Comparison of ENCODE assay signal across 20 mouse cellular contexts in genomic region chr9:56755119-56755518, GRCm38 (mm10).
"Had no signal": no experiment of that assay in that cellular context is flagged by ENCODE, and none has a peak within 500 bp of the region (broad histone marks: within the 10 kb centered on the region; RNA-seq: fewer than 3 reads in every experiment).

No protein-coding gene starts in this region.

- H3K9me3 ChIP-seq: lung, embryonic 15.5 days; midbrain, embryonic 13.5 days; neural tube, embryonic 13.5 days; neural tube, embryonic 15.5 days had no signal

- H3K4me2 ChIP-seq: lung, embryonic 15.5 days; midbrain, embryonic 11.5 days; midbrain, embryonic 13.5 days; neural tube, embryonic 13.5 days; neural tube, embryonic 15.5 days had no signal

- DNase-seq: liver, postnatal 0 days; lung, adult 2 months; lung, postnatal 14 days; lung, postnatal 36 days; retina, postnatal 1 day; right cerebral cortex, adult 18-20 months; right cerebral cortex, postnatal 25 days; right cerebral cortex, postnatal 4 days; spleen, adult 18-20 months; thymus, adult 18-20 months; thymus, postnatal 14 days; thymus, postnatal 36 days had no signal

- H3K27ac ChIP-seq: lung, embryonic 15.5 days; neural tube, embryonic 13.5 days; neural tube, embryonic 15.5 days had no signal

- H3K27me3 ChIP-seq: lung, embryonic 15.5 days; neural tube, embryonic 13.5 days; neural tube, embryonic 15.5 days had no signal

- H3K4me3 ChIP-seq: lung, embryonic 15.5 days; midbrain, embryonic 13.5 days; myocyte; neural tube, embryonic 13.5 days; neural tube, embryonic 15.5 days had no signal

- H3K9ac ChIP-seq: liver, postnatal 0 days; lung, embryonic 15.5 days; midbrain, embryonic 13.5 days; neural tube, embryonic 13.5 days; neural tube, embryonic 15.5 days had no signal

- ATAC-seq: liver, postnatal 0 days; lung, postnatal 0 days; midbrain, embryonic 13.5 days; midbrain, embryonic 16.5 days had no signal

- H3K36me3 ChIP-seq: lung, embryonic 15.5 days; midbrain, embryonic 13.5 days; neural tube, embryonic 13.5 days; neural tube, embryonic 15.5 days had no signal
